Mouse (Mus musculus) brain, embryonic 14.5 days (tissue): ENCODE data around the gene Adamts16.

ENCODE experiments used
- CTCF ChIP-seq: fragments of 200-500 bp; IDR thresholded peaks from 2 replicates; pipeline ENCODE4 v1.5.1; 2012; ENCODE audit warnings: inconsistent platforms, mild to moderate bottlenecking, moderate library complexity, borderline replicate concordance; ENCODE audit not compliant: insufficient read depth, insufficient read length; ENCODE audit errors: extremely low read depth
- POLR2A ChIP-seq: fragments of 200-500 bp; IDR thresholded peaks from 2 replicates; pipeline ENCODE4 v1.6.1; 2012; ENCODE audit warnings: mild to moderate bottlenecking, inconsistent platforms, borderline replicate concordance; ENCODE audit not compliant: poor library complexity, insufficient read depth, insufficient read length, severe bottlenecking; ENCODE audit errors: extremely low read depth

DNA sequence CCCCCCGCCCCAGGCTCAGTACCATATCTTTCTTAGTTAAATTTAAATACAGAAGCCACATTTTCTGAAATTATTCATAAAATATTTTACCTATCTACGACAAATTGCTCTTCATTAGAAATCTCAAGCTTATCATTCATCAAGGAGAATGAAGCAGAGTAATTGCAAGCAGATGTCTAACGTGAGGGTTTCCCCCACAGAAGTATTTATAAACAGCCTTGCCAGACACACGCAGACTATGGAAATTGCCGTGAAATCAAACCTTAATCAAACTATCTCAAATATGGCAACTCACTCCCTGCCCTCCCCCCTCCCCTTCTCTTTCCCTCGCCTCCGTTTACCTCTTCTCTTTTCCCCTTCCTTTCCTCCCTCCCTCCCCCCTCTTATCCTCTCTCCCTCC, 61.8 kb downstream of the Adamts16 start:
- TF ChIP-seq POLR2A: no peak
- no peak for TF ChIP-seq CTCF
